Mouse (Mus musculus): ENCODE measurements around the gene Bpnt1.

The Bpnt1 gene

GRCm38 (mm10) chr1:185331364-185331763 lies 585 bp upstream of the Bpnt1 start:
- no peak for DNase-seq (ENCODE audit: low read depth, low spot score)

- no peak for DNase-seq (ENCODE audit: low read depth, low spot score)
Observed at GRCm38 (mm10) chr1:185333651-185334050, 1.7 kb downstream of the Bpnt1 start.

- DNase-seq (ENCODE audit: low read depth, low spot score) = no peak
Observed at GRCm38 (mm10) chr1:185334136-185334535, 2.2 kb downstream of the Bpnt1 start.

- DNase-seq (ENCODE audit: low read depth, low spot score) = no peak
Observed at GRCm38 (mm10) chr1:185335231-185335765, 3.3 kb downstream of the Bpnt1 start.

GRCm38 (mm10) chr1:185336535-185336934 lies 4.6 kb downstream of the Bpnt1 start:
- DNase-seq (ENCODE audit: low read depth, low spot score) = no peak

- no peak for DNase-seq (ENCODE audit: low read depth, low spot score)
Observed at GRCm38 (mm10) chr1:185342441-185342840, 10.5 kb downstream of the Bpnt1 start.

GRCm38 (mm10) chr1:185343422-185343821 lies 11.5 kb downstream of the Bpnt1 start:
- DNase-seq (ENCODE audit: low read depth, low spot score) = no peak

- DNase-seq (ENCODE audit: low read depth, low spot score) = no peak
Observed at GRCm38 (mm10) chr1:185346188-185346587, 14.2 kb downstream of the Bpnt1 start.

GRCm38 (mm10) chr1:185349741-185350140 lies 17.8 kb downstream of the Bpnt1 start:
- no peak for DNase-seq (ENCODE audit: low read depth, low spot score)

GRCm38 (mm10) chr1:185350611-185351010 lies 18.7 kb downstream of the Bpnt1 start:
- no peak for DNase-seq (ENCODE audit: low read depth, low spot score)

GRCm38 (mm10) chr1:185352151-185352550 lies 20.2 kb downstream of the Bpnt1 start:
- no peak for DNase-seq (ENCODE audit: low read depth, low spot score)

- DNase-seq (ENCODE audit: low read depth, low spot score) = no peak
Observed at GRCm38 (mm10) chr1:185353351-185353750, 21.4 kb downstream of the Bpnt1 start.

- no peak for DNase-seq (ENCODE audit: low read depth, low spot score)
Observed at GRCm38 (mm10) chr1:185354731-185355130, 22.8 kb downstream of the Bpnt1 start.

GRCm38 (mm10) chr1:185356246-185356645 lies 24.3 kb downstream of the Bpnt1 start:
- no peak for DNase-seq (ENCODE audit: low read depth, low spot score)

- DNase-seq (ENCODE audit: low read depth, low spot score) = no peak
Observed at GRCm38 (mm10) chr1:185358211-185358610, 26.3 kb downstream of the Bpnt1 start.

GRCm38 (mm10) chr1:185362677-185363520 lies 30.9 kb downstream of the Bpnt1 start, which contains the start of gene Eprs:
Eprs (plus strand) TSS chr1:185363044.
- DNase-seq (ENCODE audit: low read depth, low spot score) = peak; percentile 98

GRCm38 (mm10) chr1:185363526-185364182 lies 31.7 kb downstream of the Bpnt1 start:
- peak; percentile 47 for DNase-seq (ENCODE audit: low read depth, low spot score)

- DNase-seq (ENCODE audit: low read depth, low spot score) = no peak
Observed at GRCm38 (mm10) chr1:185364183-185364540, 32.2 kb downstream of the Bpnt1 start.

- no peak for DNase-seq (ENCODE audit: low read depth, low spot score)
Observed at GRCm38 (mm10) chr1:185367383-185367782, 35.4 kb downstream of the Bpnt1 start.

- DNase-seq (ENCODE audit: low read depth, low spot score) = no peak
Observed at GRCm38 (mm10) chr1:185369979-185370378, 38.0 kb downstream of the Bpnt1 start.

- peak; percentile 85 for DNase-seq (ENCODE audit: low read depth, low spot score)
Observed at GRCm38 (mm10) chr1:185376390-185376789, 44.4 kb downstream of the Bpnt1 start.

GRCm38 (mm10) chr1:185377429-185377828 lies 45.5 kb downstream of the Bpnt1 start:
- no peak for DNase-seq (ENCODE audit: low read depth, low spot score)

GRCm38 (mm10) chr1:185401615-185402014 lies 69.7 kb downstream of the Bpnt1 start:
- DNase-seq (ENCODE audit: low read depth, low spot score) = peak; percentile 29
